Mouse (Mus musculus) stomach, postnatal 0 days (tissue): ENCODE data around the gene Ggt5.

Experiments
- CTCF ChIP-seq: IDR thresholded peaks from 2 replicates; pipeline ENCODE4 v1.5.1; 2016; ENCODE audit warnings: antibody characterized with exemption, low read depth, mild to moderate bottlenecking, moderate library complexity
- EP300 ChIP-seq: optimal IDR thresholded peaks from 2 replicates; pipeline ENCODE3; 2016; ENCODE audit warnings: antibody characterized with exemption

GRCm38 (mm10) chr10:75552106-75552505 is 37.0 kb upstream of the Ggt5 start:
- TF ChIP-seq CTCF, result no peak
- no peak for TF ChIP-seq EP300
